Mouse (Mus musculus) gonadal fat pad, adult 2 months (tissue): Measurements from ENCODE around the gene Cdk2ap2. TPM values are rescaled to one million over a fixed set of nuclear protein-coding genes. Genes with fewer than 3 reads are reported as not detected.

ENCODE experiments used
- DNase-seq: peaks from one replicate; pipeline ENCODE4 v3.0.0-alpha.2; 2012; ENCODE audit warnings: low read depth
- polyA plus RNA-seq: library from polyadenylated mRNA; depleted of rRNA; stranded (reverse); fragments of >200 nt; gene quantifications from 2 replicates; pipeline ENCODE4 v1.2.3, GENCODE M21; 2012; rRNA removed

Cdk2ap2 gene
- polyA plus RNA-seq, 1 experiment, result 208 TPM

GRCm38 (mm10) chr19:4136463-4136862 is 39.5 kb downstream of the Cdk2ap2 start:
- no peak for DNase-seq

- DNase-seq, result no peak
Measured at GRCm38 (mm10) chr19:4137913-4138312, 40.9 kb downstream of the Cdk2ap2 start.

GRCm38 (mm10) chr19:4139446-4139845 is 42.5 kb downstream of the Cdk2ap2 start, which contains the start of gene Gpr152:
Gene Gpr152 (plus strand): TSS chr19:4139787.
- no peak for DNase-seq

GRCm38 (mm10) chr19:4140147-4140546 is 43.2 kb downstream of the Cdk2ap2 start:
- no peak for DNase-seq

DNA sequence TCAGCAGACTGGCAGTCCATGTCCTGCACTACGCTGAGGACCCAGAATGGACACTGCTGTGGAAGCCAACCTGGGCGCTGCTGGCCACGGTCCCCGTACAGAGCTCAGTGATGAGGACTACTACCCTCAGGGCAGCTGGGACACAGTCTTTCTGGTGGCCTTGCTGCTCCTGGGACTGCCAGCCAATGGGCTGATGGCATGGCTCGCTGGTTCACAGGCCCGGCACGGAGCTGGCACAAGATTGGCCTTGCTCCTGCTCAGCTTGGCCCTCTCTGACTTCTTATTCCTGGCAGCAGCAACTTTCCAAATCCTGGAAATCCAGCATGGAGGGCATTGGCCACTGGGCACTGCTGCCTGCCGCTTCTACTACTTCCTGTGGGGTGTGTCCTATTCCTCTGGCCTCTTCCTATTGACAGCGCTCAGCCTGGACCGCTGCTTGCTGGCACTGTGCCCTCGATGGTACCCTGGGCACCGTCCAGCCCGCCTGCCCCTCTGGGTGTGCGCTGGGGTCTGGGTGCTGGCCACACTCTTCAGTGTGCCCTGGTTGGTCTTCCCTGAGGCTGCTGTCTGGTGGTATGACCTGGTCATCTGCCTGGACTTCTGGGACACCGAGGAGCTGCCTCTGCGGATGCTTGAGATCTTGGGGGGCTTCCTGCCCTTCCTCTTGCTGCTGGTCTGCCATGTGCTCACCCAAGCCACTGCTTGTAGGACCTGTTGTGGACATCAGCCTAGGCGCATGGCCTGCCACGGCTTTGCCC is 45.6 kb downstream of the Cdk2ap2 start:
- DNase-seq, result no peak

GRCm38 (mm10) chr19:4143759-4144268 is 46.8 kb downstream of the Cdk2ap2 start, which contains the start of gene Cabp4:
Gene Cabp4 (minus strand): TSS chr19:4144033.
- DNase-seq, result no peak

GRCm38 (mm10) chr19:4144550-4145498 is 47.8 kb downstream of the Cdk2ap2 start:
- DNase-seq, result no peak

GRCm38 (mm10) chr19:4145936-4146335 is 49.0 kb downstream of the Cdk2ap2 start:
- no peak for DNase-seq

- DNase-seq, result no peak
Measured at GRCm38 (mm10) chr19:4146366-4147021, 49.5 kb downstream of the Cdk2ap2 start.

DNA sequence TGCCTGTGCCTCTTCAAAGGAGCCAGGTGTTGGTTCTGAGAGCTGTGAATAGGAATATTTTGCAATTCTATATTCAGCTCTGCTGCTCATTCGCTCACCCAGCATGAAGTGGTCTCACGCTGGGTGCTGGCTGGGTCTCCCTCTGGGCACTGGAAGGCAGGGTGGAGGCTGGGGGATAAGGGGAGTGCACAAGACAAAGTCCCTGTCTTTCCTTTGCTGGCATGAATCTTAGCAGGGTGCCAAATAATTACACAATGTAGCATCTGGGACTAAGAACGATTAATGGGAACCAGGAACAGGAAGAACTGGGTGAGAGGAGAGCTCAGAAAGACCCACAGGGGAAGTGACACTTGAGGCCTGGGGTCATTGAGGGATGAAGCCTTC is 50.0 kb downstream of the Cdk2ap2 start:
- DNase-seq, result peak; percentile 59

DNA sequence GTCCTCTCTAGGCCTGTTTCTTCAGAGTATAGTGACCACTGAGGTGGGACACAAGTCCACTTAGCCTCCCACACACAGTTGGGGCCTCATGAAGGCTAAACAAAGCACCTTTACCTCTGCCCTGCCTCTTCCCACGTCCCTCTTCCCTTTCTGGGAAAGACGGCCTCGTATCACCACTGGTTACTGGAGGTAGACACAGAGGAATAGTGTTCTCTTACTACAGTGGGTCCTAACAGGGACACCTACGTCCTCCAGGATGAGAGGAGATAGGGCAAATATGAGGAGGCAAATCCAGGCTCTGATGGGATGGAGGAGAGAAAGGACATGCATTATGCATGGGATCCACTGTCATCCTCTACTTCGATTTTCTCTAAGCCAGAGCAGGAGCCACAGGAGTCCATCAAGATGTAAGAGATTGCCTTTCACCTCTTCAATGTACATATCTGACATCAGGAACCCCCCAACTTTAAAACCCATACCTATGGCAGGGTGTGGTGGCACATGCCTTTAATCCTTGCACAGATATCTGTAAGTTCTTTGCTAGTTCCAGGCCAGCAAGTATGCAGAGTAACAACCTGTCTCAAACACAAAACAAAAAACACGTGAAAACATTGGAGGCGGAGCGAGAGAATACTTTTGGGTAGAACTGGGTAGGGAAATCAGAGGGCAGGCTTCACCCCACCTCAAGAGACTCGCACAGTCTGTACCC is 51.0 kb downstream of the Cdk2ap2 start:
- DNase-seq, result no peak

- no peak for DNase-seq
Measured at GRCm38 (mm10) chr19:4148491-4148806, 51.5 kb downstream of the Cdk2ap2 start, which contains the start of gene Coro1b. Gene Coro1b (plus strand): TSS chr19:4148619.

Other genes with a start within 250 kb of the Cdk2ap2 start
- gene Chka, start 245.4 kb upstream of the Cdk2ap2 start, polyA plus RNA-seq, result 53.3 and 55.9 TPM in 2 replicates
- 61.0 and 75.4 TPM in 2 replicates for gene Tcirg1, start 190.0 kb upstream of the Cdk2ap2 start, polyA plus RNA-seq
- 225 and 260 TPM in 2 replicates for gene Ndufs8, start 184.4 kb upstream of the Cdk2ap2 start, polyA plus RNA-seq
- gene Aldh3b1, start 167.4 kb upstream of the Cdk2ap2 start, polyA plus RNA-seq, result 9.2 and 12.7 TPM in 2 replicates
- gene Unc93b1, start 162.0 kb upstream of the Cdk2ap2 start, polyA plus RNA-seq, result 93.7 TPM in 2 replicates
- gene Aldh3b3, start 138.5 kb upstream of the Cdk2ap2 start, polyA plus RNA-seq, result 0.51 and 0.86 TPM in 2 replicates
- gene Aldh3b2, start 124.9 kb upstream of the Cdk2ap2 start, polyA plus RNA-seq, result 20.1 and 30.9 TPM in 2 replicates
- 45.4 and 50.9 TPM in 2 replicates for gene Acy3, start 110.6 kb upstream of the Cdk2ap2 start, polyA plus RNA-seq
- not detected in 2 replicates for gene Tbx10, start 104.4 kb upstream of the Cdk2ap2 start, polyA plus RNA-seq
- 10.2 and 19.7 TPM in 2 replicates for gene Nudt8, start 96.6 kb upstream of the Cdk2ap2 start, polyA plus RNA-seq
- gene Gm49405, start 96.6 kb upstream of the Cdk2ap2 start, polyA plus RNA-seq, result 1.3 and 1.4 TPM in 2 replicates
- gene Doc2g, start 93.9 kb upstream of the Cdk2ap2 start, polyA plus RNA-seq, result 5.5 and 6.1 TPM in 2 replicates
- gene Ndufv1, start 84.4 kb upstream of the Cdk2ap2 start, polyA plus RNA-seq, result 152 and 165 TPM in 2 replicates
- gene Gstp1, start 59.2 kb upstream of the Cdk2ap2 start, polyA plus RNA-seq, result 787 and 813 TPM in 2 replicates
- 14.7 and 39.9 TPM in 2 replicates for gene Gstp2, start 51.2 kb upstream of the Cdk2ap2 start, polyA plus RNA-seq
- gene Gstp3, start 37.6 kb upstream of the Cdk2ap2 start, polyA plus RNA-seq, result 0.93 and 3.0 TPM in 2 replicates
- not detected in 2 replicates for gene Cabp2, start 15.6 kb upstream of the Cdk2ap2 start, polyA plus RNA-seq
- gene Pitpnm1, start 2.8 kb downstream of the Cdk2ap2 start, polyA plus RNA-seq, result 68.4 and 81.9 TPM in 2 replicates
- 99.1 and 121 TPM in 2 replicates for gene Aip, start 28.7 kb downstream of the Cdk2ap2 start, polyA plus RNA-seq
- 0.20 and 0.39 TPM in 2 replicates for gene Gpr152, start 42.6 kb downstream of the Cdk2ap2 start, polyA plus RNA-seq
- 0.15 and 0.28 TPM in 2 replicates for gene Cabp4, start 46.9 kb downstream of the Cdk2ap2 start, polyA plus RNA-seq
- gene Coro1b, start 51.4 kb downstream of the Cdk2ap2 start, polyA plus RNA-seq, result 251 and 287 TPM in 2 replicates
- 5.8 and 5.9 TPM in 2 replicates for gene Ptprcap, start 56.4 kb downstream of the Cdk2ap2 start, polyA plus RNA-seq
- gene Rps6kb2, start 66.2 kb downstream of the Cdk2ap2 start, polyA plus RNA-seq, result 31.1 and 32.0 TPM in 2 replicates
- 8.4 and 10.0 TPM in 2 replicates for gene Carns1, start 78.3 kb downstream of the Cdk2ap2 start, polyA plus RNA-seq
- gene Tbc1d10c, start 94.1 kb downstream of the Cdk2ap2 start, polyA plus RNA-seq, result 3.6 and 4.5 TPM in 2 replicates
- gene Ppp1ca, start 94.9 kb downstream of the Cdk2ap2 start, polyA plus RNA-seq, result 570 and 585 TPM in 2 replicates
- gene Rad9a, start 104.5 kb downstream of the Cdk2ap2 start, polyA plus RNA-seq, result 27.3 and 31.9 TPM in 2 replicates
- gene Clcf1, start 117.1 kb downstream of the Cdk2ap2 start, polyA plus RNA-seq, result 6.6 and 7.9 TPM in 2 replicates
- 1.2 TPM in 1 of 2 replicates, not detected in the other for gene AC109138.7, start 117.2 kb downstream of the Cdk2ap2 start, polyA plus RNA-seq
- 111 and 164 TPM in 2 replicates for gene Pold4, start 134.7 kb downstream of the Cdk2ap2 start, polyA plus RNA-seq
- gene Ssh3, start 172.0 kb downstream of the Cdk2ap2 start, polyA plus RNA-seq, result 87.3 and 91.4 TPM in 2 replicates
- gene Ankrd13d, start 186.0 kb downstream of the Cdk2ap2 start, polyA plus RNA-seq, result 12.6 and 13.7 TPM in 2 replicates
- gene Grk2, start 209.0 kb downstream of the Cdk2ap2 start, polyA plus RNA-seq, result 74.0 and 79.1 TPM in 2 replicates